In genomic region chr5:45857254-45858011, GRCm38 (mm10) we compare ENCODE assay signal across 8 mouse cellular contexts. TPM values are rescaled to one million over a fixed set of nuclear protein-coding genes. Genes with fewer than 3 reads are reported as not detected.
A peak's percentile ranks its signal among the peaks of the same experiment; 100 is the strongest.
DNase-seq lines count a peak whose midpoint lies in the region; ATAC-seq and TF ChIP-seq lines count a peak whose summit lies in the region.

Gene Lcorl (minus strand): TSS chr5:45857615.

- H3K27me3 ChIP-seq in heart, embryonic 12.5 days (replicated peaks) = no peaks in the 10 kb centered on the region
- no peaks in the 10 kb centered on the region for H3K27me3 ChIP-seq in kidney, postnatal 0 days (ENCODE audit: insufficient read depth, low read length)
- H3K27me3 ChIP-seq in liver, embryonic 11.5 days (replicated peaks; ENCODE audit: control insufficient read depth, insufficient read depth, low read length) = no peaks in the 10 kb centered on the region
- no peaks in the 10 kb centered on the region for H3K27me3 ChIP-seq in stomach, embryonic 14.5 days (ENCODE audit: control insufficient read depth, insufficient read depth, low read length)

- H3K9ac ChIP-seq in heart, embryonic 12.5 days = peak within 1 kb of the TSS; percentile 97
- peak within 1 kb of the TSS; percentile 94 for H3K9ac ChIP-seq in kidney, postnatal 0 days (ENCODE audit: low read depth, low read length)
- peak within 1 kb of the TSS; percentile 93 for H3K9ac ChIP-seq in liver, embryonic 11.5 days (ENCODE audit: low read depth, low read length)
- H3K9ac ChIP-seq in stomach, embryonic 14.5 days (replicated peaks; ENCODE audit: low read depth, low read length) = peak within 1 kb of the TSS; percentile 95

- peak within 1 kb of the TSS; percentile 99 for H3K27ac ChIP-seq in heart, embryonic 12.5 days (ENCODE audit: poor library complexity, severe bottlenecking)
- peak within 1 kb of the TSS; percentile 98 for H3K27ac ChIP-seq in kidney, postnatal 0 days
- peak within 1 kb of the TSS; percentile 97 for H3K27ac ChIP-seq in liver, embryonic 11.5 days (ENCODE audit: low read depth, low read length)
- H3K27ac ChIP-seq in stomach, embryonic 14.5 days (ENCODE audit: low read length) = peak within 1 kb of the TSS; percentile 98

- H3K4me2 ChIP-seq in heart, embryonic 12.5 days = peak within 1 kb of the TSS; percentile 92
- peak within 1 kb of the TSS; percentile 88 for H3K4me2 ChIP-seq in kidney, postnatal 0 days (ENCODE audit: low read length)
- peak within 1 kb of the TSS; percentile 92 for H3K4me2 ChIP-seq in liver, embryonic 11.5 days
- H3K4me2 ChIP-seq in stomach, embryonic 14.5 days (replicated peaks; ENCODE audit: low read depth, low read length) = peak within 1 kb of the TSS; percentile 72

- 0% methylated on average over 65 of the region's 79 CpGs for WGBS in heart, embryonic 12.5 days
- WGBS in kidney, postnatal 0 days = under 1% methylated on average over 55 of the region's 79 CpGs
- under 1% methylated on average over 58 of the region's 79 CpGs for WGBS in liver, embryonic 11.5 days
- under 1% methylated on average over 67 of the region's 79 CpGs for WGBS in stomach, embryonic 14.5 days

- peak; percentile 97 for DNase-seq in CD4-positive helper T cell, adult 2 months (ENCODE audit: low read depth, low spot score)
- peak; percentile 94 for DNase-seq in brain, embryonic 18.5 days (ENCODE audit: low read depth, low spot score)
- DNase-seq in kidney, postnatal 0 days (ENCODE audit: low spot score) = peak; percentile 98
- DNase-seq in liver, embryonic 11.5 days (ENCODE audit: low spot score) = peak; percentile 89
- peak; percentile 95 for DNase-seq in naive thymus-derived CD4-positive, alpha-beta T cell, adult 2 months (ENCODE audit: low read depth)

- ATAC-seq in erythroid progenitor cell, adult 5-6 weeks (replicated peaks; ENCODE audit: low FRiP score, poor library complexity, severe bottlenecking) = peak; percentile 97
- peak; percentile 95 for ATAC-seq in heart, embryonic 12.5 days (ENCODE audit: insufficient number of reproducible peaks, low FRiP score)
- peak; percentile 94 for ATAC-seq in kidney, postnatal 0 days (replicated peaks; ENCODE audit: low FRiP score, low read depth)
- ATAC-seq in liver, embryonic 11.5 days (replicated peaks; ENCODE audit: low FRiP score) = peak; percentile 96
- peak; percentile 98 for ATAC-seq in stomach, embryonic 14.5 days (ENCODE audit: insufficient number of reproducible peaks, insufficient read depth, low FRiP score, low read depth)

- H3K4me3 ChIP-seq in heart, embryonic 12.5 days = peak within 1 kb of the TSS; percentile 98
- peak within 1 kb of the TSS; percentile 99 for H3K4me3 ChIP-seq in kidney, postnatal 0 days (replicated peaks; ENCODE audit: low read depth, low read length)
- peak within 1 kb of the TSS; percentile 97 for H3K4me3 ChIP-seq in liver, embryonic 11.5 days (ENCODE audit: low read depth, low read length)
- H3K4me3 ChIP-seq in stomach, embryonic 14.5 days (ENCODE audit: low read depth, low read length) = peak within 1 kb of the TSS; percentile 95

- TF ChIP-seq CTCF in kidney, postnatal 0 days (IDR thresholded peaks at IDR 0.05; ENCODE audit: low read depth) = peak; percentile 38; the same call in 1 of the 2 replicates

- H3K9me3 ChIP-seq in heart, embryonic 12.5 days (replicated peaks) = no peaks in the 10 kb centered on the region
- H3K9me3 ChIP-seq in kidney, postnatal 0 days (replicated peaks; ENCODE audit: low read length) = no peaks in the 10 kb centered on the region
- H3K9me3 ChIP-seq in liver, embryonic 11.5 days (ENCODE audit: control insufficient read depth, low read length) = no peaks in the 10 kb centered on the region
- H3K9me3 ChIP-seq in stomach, embryonic 14.5 days (ENCODE audit: control insufficient read depth, low read depth, low read length) = no peaks in the 10 kb centered on the region

- H3K36me3 ChIP-seq in heart, embryonic 12.5 days = no peaks in the 10 kb centered on the region
- no peaks in the 10 kb centered on the region for H3K36me3 ChIP-seq in kidney, postnatal 0 days (ENCODE audit: insufficient read depth, low read length)
- no peaks in the 10 kb centered on the region for H3K36me3 ChIP-seq in liver, embryonic 11.5 days (ENCODE audit: control insufficient read depth, insufficient read depth, low read length)
- no peaks in the 10 kb centered on the region for H3K36me3 ChIP-seq in stomach, embryonic 14.5 days (ENCODE audit: control insufficient read depth, insufficient read depth, low read length)

- H3K4me1 ChIP-seq in heart, embryonic 12.5 days (replicated peaks) = 0 out of 2 replicates have a peak, but pooled peaks cover 5% of the 10 kb centered on the region
- H3K4me1 ChIP-seq in kidney, postnatal 0 days (replicated peaks; ENCODE audit: insufficient read depth, low read length) = no peaks in the 10 kb centered on the region
- peaks cover 3% of the 10 kb centered on the region; the same call in 1 of the 2 replicates for H3K4me1 ChIP-seq in liver, embryonic 11.5 days (replicated peaks; ENCODE audit: control insufficient read depth, insufficient read depth, low read length)
- 0 out of 2 replicates have a peak, but pooled peaks cover 2% of the 10 kb centered on the region for H3K4me1 ChIP-seq in stomach, embryonic 14.5 days (ENCODE audit: control insufficient read depth, insufficient read depth, low read length)

RNA-seq across cellular contexts. Expression of gene Lcorl, which starts in this region (rescaled TPM):
- total RNA-seq in erythroid progenitor cell, adult 5-6 weeks (2015; ENCODE audit: low replicate concordance) = 18.4 and 36.9 TPM in 2 replicates
- 21.1 and 29.5 TPM in 2 replicates for total RNA-seq in erythroid progenitor cell, adult 5-6 weeks (2017; ENCODE audit: low replicate concordance)
- 23.7 and 25.1 TPM in 2 replicates for polyA plus RNA-seq in heart, embryonic 12.5 days (2016; fragmentation: Nextera tagmentation; extraction: Ambion mirVana)
- polyA plus RNA-seq in kidney, postnatal 0 days (2015; fragmentation: Nextera tagmentation; extraction: Ambion mirVana) = 20.3 and 23.1 TPM in 2 replicates
- polyA plus RNA-seq in liver, embryonic 11.5 days (2014; fragmentation: Nextera tagmentation; extraction: Ambion mirVana) = 14.5 and 15.4 TPM in 2 replicates
- 40.9 and 42.4 TPM in 2 replicates for polyA plus RNA-seq in stomach, embryonic 14.5 days (2014; fragmentation: Nextera tagmentation; extraction: Ambion mirVana)

Comparison
In these comparisons a context has a peak if more than half of its experiments do, and no peak if none do; other contexts are left out.
1. Peak in every context shown above with its lines: DNase-seq, ATAC-seq, H3K4me3 ChIP-seq and H3K27ac ChIP-seq.